Mouse (Mus musculus) adrenal gland, postnatal 25 days (tissue): Measurements from ENCODE around the gene Chkb. TPM values are rescaled to one million over a fixed set of nuclear protein-coding genes. Genes with fewer than 3 reads are reported as not detected.

ENCODE experiments used
- DNase-seq: peaks from one replicate; pipeline ENCODE4 v3.0.0; 2021; ENCODE audit warnings: mixed read lengths
- long read RNA-seq: library from polyadenylated mRNA; stranded (forward); transcript quantifications from one replicate; pipeline ENCODE4 v2.0.0, GENCODE M21; 2021
- total RNA-seq: library from RNA; stranded (reverse); gene quantifications from 2 replicates; pipeline ENCODE4 v1.2.3, GENCODE M21; 2021

The Chkb gene
- total RNA-seq = 72.8 and 73.9 TPM in 2 replicates
- long read RNA-seq, transcript Chkb-201 (11 exons, 1,707 nt) = major isoform, 26 of 72 reads
- long read RNA-seq, transcript Chkb-208 (10 exons, 1,416 nt) = minor isoform, 8 of 72 reads
- long read RNA-seq, partial matches to known transcripts = 8 of 72 reads
- long read RNA-seq, other reads (novel, unspliced or antisense) = 25 of 72 reads

DNA sequence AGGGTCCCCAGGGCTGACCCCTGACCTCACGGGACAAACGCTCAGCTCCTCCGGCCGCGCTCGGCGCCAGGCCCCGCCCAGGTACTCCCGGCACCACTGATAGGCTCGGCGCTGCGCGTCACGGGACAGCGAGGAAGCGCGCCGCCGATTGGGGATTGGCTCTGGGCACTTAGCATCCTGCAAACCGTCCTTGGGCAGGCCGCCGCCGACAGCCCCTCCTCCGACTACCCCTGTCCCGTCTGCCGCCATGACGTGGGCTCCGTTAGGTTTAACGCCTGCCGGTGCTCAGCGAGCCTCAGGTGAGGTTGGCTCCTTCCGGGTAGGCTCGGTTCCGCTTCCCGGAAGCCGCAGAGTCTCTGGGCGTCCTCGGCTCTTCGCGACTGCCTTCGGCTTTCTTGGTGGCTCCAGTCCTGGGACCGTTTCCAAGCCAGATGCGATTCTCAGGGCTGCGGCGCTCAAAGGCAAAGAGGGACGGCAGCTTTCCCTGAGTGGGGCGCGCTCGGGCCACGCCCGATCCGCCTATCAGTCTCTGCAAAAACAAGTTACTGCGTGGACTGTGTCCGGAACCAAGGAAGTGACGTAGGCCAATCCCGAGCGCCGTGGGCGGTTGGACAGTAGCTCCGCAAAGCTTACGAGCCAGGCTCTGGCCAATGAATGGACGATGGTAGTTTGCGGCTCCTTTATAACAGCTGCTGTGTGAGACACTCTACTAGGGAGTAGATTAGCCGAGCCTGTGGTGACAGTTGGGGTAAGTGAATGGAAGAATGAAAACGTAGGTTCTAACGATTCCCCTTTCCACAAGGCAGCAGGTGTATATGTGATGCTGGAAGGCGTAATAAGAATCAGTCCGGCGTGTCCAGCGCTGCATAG lies at the start of gene Chkb, which contains the start of the genes C730034F03Rik and Gm44502:
Gene Chkb, minus strand, starts transcription at position 557 of the 870 bp plus-strand sequence.
Gene C730034F03Rik, plus strand, starts transcription at position 238 of the 870 bp plus-strand sequence.
Gene Gm44502, minus strand, starts transcription at position 345 of the 870 bp plus-strand sequence.
- DNase-seq = peak; percentile 92

- DNase-seq = no peak
Measured at GRCm38 (mm10) chr15:89478622-89479021, 48.9 kb upstream of the Chkb start.

DNA sequence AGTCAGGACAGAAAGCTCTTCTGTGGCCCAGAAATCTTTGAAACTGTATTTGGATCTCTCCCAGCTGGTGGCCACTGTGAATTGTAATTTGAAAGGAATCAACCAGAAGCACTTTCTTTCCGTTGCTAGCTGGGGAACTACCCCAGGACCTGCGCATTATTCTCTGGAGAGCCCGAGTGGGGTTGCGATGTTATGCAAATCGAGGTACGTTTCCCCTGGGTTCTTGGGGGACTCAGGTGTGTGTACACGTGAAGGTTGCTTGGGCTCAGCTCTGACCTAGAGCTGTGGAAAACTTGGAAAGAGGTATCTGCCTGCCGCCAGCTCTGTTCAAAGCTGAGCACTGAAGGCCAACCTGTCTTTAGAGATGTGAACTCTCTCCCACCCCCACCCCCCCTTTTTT lies 48.1 kb upstream of the Chkb start:
- DNase-seq = no peak

DNA sequence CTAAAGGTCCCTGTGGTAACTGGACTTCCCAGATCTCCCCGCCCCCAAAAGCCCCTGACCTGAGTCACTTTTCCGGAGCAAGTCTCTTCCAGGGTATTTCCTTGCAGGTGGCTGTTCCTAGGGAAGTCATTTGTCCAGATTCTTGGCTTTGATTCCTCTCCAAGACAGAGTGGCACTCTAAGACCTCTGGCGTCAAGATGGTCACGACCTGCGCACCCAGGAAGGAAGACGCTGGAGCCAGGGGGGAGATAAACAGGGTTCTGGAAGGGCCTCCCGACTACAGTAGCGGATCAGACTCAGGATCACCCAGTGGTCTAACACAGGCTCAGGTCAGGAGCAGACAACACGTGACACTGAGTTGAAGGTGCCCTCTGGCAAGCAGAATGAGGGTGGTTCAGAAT lies 47.4 kb upstream of the Chkb start, which contains the start of gene Arsa:
Gene Arsa, minus strand, starts transcription at position 335 of the 401 bp plus-strand sequence.
- peak; percentile 39 for DNase-seq

DNA sequence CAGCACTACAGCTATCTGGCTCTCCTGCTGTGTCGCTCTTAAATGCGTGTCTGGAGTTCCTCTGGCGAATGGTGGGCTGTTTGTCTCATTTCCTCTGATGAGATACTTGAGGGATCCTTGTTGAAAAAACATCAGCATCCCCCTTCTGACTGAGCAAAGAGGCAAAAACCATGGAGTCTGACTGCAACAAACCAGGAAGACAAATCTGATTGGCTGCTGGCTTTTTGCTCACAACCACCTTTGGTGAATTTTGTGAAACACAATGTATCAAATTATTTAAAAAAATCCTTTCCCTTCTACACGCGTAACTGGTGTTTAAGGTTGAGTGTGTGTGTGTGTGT lies 46.7 kb upstream of the Chkb start:
- no peak for DNase-seq

GRCm38 (mm10) chr15:89475611-89476474 lies 46.1 kb upstream of the Chkb start:
- DNase-seq = peak; percentile 94

GRCm38 (mm10) chr15:89475293-89475600 lies 45.5 kb upstream of the Chkb start:
- DNase-seq = no peak

- DNase-seq = no peak
Measured at GRCm38 (mm10) chr15:89474596-89475292, 45.0 kb upstream of the Chkb start.

GRCm38 (mm10) chr15:89473921-89474320 lies 44.2 kb upstream of the Chkb start:
- DNase-seq = no peak

DNA sequence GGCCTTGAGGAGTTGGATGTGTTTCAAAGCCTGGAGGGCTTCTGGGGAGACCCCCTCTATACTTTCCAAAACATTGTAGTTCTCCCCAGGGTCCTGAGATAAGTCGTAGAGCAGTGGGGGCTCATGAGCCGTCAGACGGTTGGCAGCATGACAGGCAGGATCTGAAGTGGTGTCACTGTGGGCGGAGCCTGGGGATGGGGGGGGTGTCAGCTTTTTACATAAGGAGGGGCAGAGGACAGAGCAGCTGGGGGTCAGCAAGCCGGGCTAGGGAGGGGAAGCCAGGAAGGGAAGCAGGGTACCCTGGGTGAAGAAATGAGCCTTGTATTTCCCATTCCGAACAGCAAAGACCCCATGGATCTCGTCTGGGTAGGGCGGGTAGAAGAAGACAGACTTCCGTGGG lies 43.7 kb upstream of the Chkb start:
- DNase-seq = no peak

- no peak for DNase-seq
Measured at GRCm38 (mm10) chr15:89471476-89471875, 41.8 kb upstream of the Chkb start.

DNA sequence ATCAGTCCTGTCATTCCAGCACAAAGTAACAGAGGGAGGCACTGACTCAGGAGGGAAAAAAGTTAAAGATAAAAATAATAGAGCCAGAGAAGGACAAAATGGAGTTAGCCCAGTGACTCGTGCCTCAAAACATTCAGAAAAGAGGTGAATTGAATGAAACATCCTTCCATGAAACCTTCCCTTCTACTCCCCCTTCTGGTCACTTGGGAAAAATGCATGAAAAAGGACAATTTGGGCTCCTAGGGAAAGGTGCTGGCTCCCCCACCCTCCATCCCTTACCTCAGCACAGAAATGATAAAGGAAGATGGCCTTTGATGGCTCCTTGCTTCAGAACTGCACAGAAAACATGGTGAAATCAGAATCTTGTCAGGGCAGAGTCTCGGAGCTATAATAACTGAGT lies 38.9 kb upstream of the Chkb start:
- DNase-seq = no peak

GRCm38 (mm10) chr15:89465052-89465451 lies 35.3 kb upstream of the Chkb start:
- no peak for DNase-seq

DNA sequence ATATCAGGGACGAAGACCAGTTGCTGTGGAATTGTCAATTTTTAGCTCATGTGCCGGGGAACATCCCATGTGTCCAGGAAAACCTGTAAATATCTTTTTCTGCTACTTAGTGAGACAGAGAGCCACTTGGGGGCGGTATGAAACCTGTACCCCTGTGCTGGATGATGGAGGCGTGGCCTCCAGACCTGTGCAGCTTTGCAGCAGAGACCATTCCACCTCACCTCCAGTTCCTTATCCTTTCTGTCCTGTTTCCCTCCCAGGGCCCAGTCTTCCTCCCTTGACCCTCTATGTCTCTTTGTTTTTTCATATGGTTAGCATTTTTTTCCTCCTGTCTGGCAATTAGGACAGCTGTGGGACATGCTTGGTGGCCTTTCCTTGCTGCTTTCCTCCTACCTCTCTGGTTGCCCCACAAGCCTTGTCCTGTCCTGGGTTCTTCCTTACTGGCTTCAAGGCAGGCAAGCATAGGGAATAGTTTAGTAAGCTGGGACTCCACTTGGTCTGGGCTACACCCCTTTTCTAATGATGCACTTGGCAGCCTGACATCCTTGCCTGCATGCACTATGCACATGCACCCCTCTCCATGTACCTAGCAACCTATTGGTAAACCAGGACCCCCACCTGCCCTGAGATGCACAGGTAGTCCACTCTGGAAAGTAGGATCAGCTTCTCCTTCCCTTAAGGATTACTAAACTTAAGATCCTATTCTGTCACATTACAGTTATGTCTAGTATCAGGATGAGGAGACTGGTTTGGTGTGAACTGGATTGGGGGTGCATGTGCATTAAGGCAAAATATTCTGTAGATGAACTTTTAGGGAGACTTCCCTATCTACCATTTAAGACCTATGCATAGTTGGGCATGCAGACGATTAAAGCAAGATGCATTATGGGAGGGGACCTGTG lies 33.9 kb upstream of the Chkb start:
- no peak for DNase-seq

- no peak for DNase-seq
Measured at GRCm38 (mm10) chr15:89462176-89462575, 32.5 kb upstream of the Chkb start.

GRCm38 (mm10) chr15:89461321-89461720 lies 31.6 kb upstream of the Chkb start:
- DNase-seq = no peak

DNA sequence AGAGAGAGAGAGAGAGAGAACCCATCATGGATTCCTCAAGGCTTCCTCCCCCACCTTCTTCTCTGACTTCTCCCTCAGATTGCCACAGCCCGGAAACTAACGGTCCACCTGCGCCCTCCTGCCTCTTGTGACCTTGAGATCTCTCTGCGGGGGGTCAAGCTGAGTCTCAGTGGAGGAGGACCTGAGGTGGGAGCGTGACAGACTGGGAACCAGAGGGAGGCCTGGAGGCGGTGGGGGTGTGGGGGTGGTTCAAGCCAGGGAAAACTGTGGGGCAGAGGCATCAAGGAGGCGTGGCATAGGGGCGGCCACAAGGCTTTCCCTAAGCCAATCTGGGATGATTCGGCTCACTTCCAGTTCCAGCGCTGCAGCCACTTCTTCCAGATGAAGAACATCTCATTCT lies 30.6 kb upstream of the Chkb start:
- no peak for DNase-seq

GRCm38 (mm10) chr15:89459821-89460220 lies 30.1 kb upstream of the Chkb start:
- no peak for DNase-seq

GRCm38 (mm10) chr15:89458942-89459341 lies 29.2 kb upstream of the Chkb start:
- DNase-seq = no peak

- no peak for DNase-seq
Measured at GRCm38 (mm10) chr15:89455642-89456041, 25.9 kb upstream of the Chkb start.

GRCm38 (mm10) chr15:89454857-89455256 lies 25.1 kb upstream of the Chkb start:
- DNase-seq = no peak
